Mouse (Mus musculus) stomach, postnatal 0 days (tissue): ENCODE measurements around the gene Actg1. TPM values are rescaled to one million over a fixed set of nuclear protein-coding genes. Genes with fewer than 3 reads are reported as not detected.

ENCODE experiments used
- ATAC-seq: fragments of 200-750 bp; cut with Nextera tagmentation; 2 replicates; pipeline ENCODE4 v1.8.0; 2017; ENCODE audit not compliant: low FRiP score, low TSS enrichment
- DNase-seq: peaks from one replicate; pipeline ENCODE4 v3.0.0-alpha.2; 2016; ENCODE audit warnings: low spot score
- H3K27ac ChIP-seq: fragments of 300-500 bp; sonication (generic); replicated peaks from 2 replicates; pipeline ENCODE4 v1.5.1; 2014; ENCODE audit warnings: mild to moderate bottlenecking, control low read depth
- H3K27me3 ChIP-seq: fragments of 300-500 bp; sonication (generic); 2 replicates; pipeline ENCODE4 v1.6.1; 2014; ENCODE audit warnings: low read length; ENCODE audit not compliant: control insufficient read depth, insufficient read depth
- H3K36me3 ChIP-seq: fragments of 300-500 bp; sonication (generic); 2 replicates; pipeline ENCODE4 v1.6.1; 2014; ENCODE audit warnings: low read length, mixed read lengths; ENCODE audit not compliant: control insufficient read depth, insufficient read depth
- H3K4me1 ChIP-seq: fragments of 300-500 bp; sonication (generic); replicated peaks from 2 replicates; pipeline ENCODE4 v1.6.1; 2014; ENCODE audit warnings: antibody characterized with exemption; ENCODE audit not compliant: control insufficient read depth, insufficient read depth
- H3K4me2 ChIP-seq: fragments of 300-500 bp; sonication (generic); replicated peaks from 2 replicates; pipeline ENCODE4 v1.6.1; 2014; ENCODE audit warnings: low read depth, mild to moderate bottlenecking, control low read depth, moderate library complexity
- H3K4me3 ChIP-seq: fragments of 300-500 bp; sonication (generic); 2 replicates; pipeline ENCODE4 v1.5.1; 2014; ENCODE audit warnings: low read depth, low read length, control low read depth
- H3K9ac ChIP-seq: fragments of 300-500 bp; sonication (generic); 2 replicates; pipeline ENCODE4 v1.6.1; 2014; ENCODE audit warnings: mild to moderate bottlenecking, low read length, control low read depth, mixed read lengths
- H3K9me3 ChIP-seq: fragments of 300-500 bp; sonication (generic); 2 replicates; pipeline ENCODE4 v1.6.1; 2016; ENCODE audit warnings: low read length; ENCODE audit not compliant: control insufficient read depth
- CTCF ChIP-seq: IDR thresholded peaks from 2 replicates; pipeline ENCODE4 v1.5.1; 2016; ENCODE audit warnings: antibody characterized with exemption, low read depth, mild to moderate bottlenecking, moderate library complexity
- EP300 ChIP-seq: optimal IDR thresholded peaks from 2 replicates; pipeline ENCODE3; 2016; ENCODE audit warnings: antibody characterized with exemption
- WGBS: fragments of 180-500 bp; shearing (Covaris S2); extraction: QIAGEN DNeasy Blood & Tissue Kit; methylation state at CpG from one replicate; pipeline ENCODE4 v1.1.7; 2014; 5-methylcytosine and 5-hydroxymethylcytosine counted together
- polyA plus RNA-seq: library from polyadenylated mRNA; unstranded; fragments of >200 nt; fragmentation: Nextera tagmentation; extraction: Ambion mirVana; gene quantifications from 2 replicates; pipeline ENCODE4 v1.2.1, GENCODE M21; 2015

The Actg1 gene
- polyA plus RNA-seq: 2,268 and 2,377 TPM in 2 replicates

DNA sequence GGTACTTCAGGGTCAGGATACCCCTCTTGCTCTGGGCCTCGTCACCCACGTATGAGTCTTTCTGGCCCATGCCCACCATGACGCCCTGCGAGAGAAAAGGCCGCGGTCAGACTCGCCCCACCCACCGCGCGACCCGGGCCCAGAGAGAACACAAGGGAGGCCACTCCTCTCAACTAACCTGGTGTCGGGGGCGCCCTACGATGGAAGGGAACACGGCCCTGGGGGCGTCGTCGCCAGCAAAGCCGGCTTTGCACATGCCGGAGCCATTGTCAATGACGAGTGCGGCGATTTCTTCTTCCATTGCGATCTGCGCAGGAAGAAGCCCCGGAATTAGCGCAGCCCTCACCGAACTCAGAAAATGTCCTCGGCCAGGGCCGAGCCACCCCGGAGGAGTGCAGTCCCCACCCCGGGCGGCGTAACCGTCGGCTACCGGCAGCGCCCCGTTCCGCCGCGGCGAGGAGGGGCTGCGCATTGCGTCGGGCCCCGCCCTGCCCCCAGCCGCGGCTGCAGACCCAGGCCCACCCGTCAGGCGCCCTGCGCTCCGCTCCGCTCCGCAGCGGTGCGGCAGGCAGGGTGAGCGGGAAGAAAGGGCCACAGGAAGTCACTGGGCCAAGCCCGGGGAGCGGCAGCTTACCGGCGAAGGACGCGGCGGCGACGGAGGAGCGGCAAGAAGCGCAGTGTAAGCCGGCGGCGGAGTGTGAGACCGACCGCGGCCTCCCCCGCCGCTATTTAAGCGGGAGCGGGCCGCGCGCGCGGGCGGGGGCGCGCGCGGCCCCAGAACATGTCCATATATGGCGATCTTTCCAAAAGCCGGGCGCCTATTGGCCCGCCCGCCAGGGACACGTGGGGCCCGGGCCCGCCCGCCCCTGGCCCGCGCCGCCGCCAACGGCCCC is at the start of gene Actg1:
TSS of gene Actg1 (minus strand) at position 752 of the 893 bp plus-strand sequence.
- H3K27me3 ChIP-seq: no peaks in the 10 kb centered on the region
- 4% methylated on average over 80 of the region's 103 CpGs for WGBS
- DNase-seq (peak; percentile 88), ATAC-seq (peak; percentile 51; the same call in 1 of the 2 replicates)
- peak within 1 kb of the TSS; percentile 100 for H3K9ac ChIP-seq
- H3K4me3 ChIP-seq: peak within 1 kb of the TSS; percentile 99
- peak within 1 kb of the TSS; percentile 100 for H3K27ac ChIP-seq
- H3K9me3 ChIP-seq: no peaks in the 10 kb centered on the region
- H3K4me1 ChIP-seq: peaks cover 4% of the 10 kb centered on the region
- H3K36me3 ChIP-seq: peaks cover 5% of the 10 kb centered on the region
- H3K4me2 ChIP-seq: peak within 1 kb of the TSS; percentile 84
- TF ChIP-seq CTCF (no peak), EP300 (no peak)

- 68% methylated on average over 2 of the region's 2 CpGs for WGBS
- DNase-seq (no peak), ATAC-seq (no peak)
- no peak overlapping the region for H3K9ac ChIP-seq
- no peaks in the 10 kb centered on the region for H3K9me3 ChIP-seq
- no peaks in the 10 kb centered on the region for H3K4me1 ChIP-seq
- peaks cover 11% of the 10 kb centered on the region; the same call in 1 of the 2 replicates for H3K36me3 ChIP-seq
- no peak overlapping the region for H3K4me3 ChIP-seq
- TF ChIP-seq CTCF (no peak), EP300 (no peak)
- H3K27ac ChIP-seq: no peak overlapping the region
- H3K27me3 ChIP-seq: no peaks in the 10 kb centered on the region
- H3K4me2 ChIP-seq: no peak overlapping the region
Measured at GRCm38 (mm10) chr11:120397602-120398001, 49.3 kb upstream of the Actg1 start.

DNA sequence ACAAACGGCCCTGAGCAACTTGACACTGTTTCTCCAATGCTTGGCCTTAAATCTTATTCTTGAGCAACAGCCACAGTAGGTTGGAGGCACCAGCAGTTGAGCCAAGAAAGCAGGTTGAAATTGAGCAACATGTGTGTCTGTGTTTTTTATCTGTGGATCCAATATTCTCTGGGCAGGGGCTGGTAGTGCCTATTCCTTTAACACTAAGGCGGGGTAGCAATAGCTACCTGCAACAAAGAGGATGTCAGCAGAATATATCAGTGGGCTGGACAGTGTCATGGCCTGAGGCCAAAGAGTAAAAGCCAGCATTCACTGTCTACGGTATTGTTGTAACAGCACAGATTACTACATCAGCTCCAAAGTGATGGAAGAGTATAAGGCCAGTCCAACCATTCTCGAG is 47.3 kb upstream of the Actg1 start:
- WGBS: 64% methylated on average over 4 of the region's 4 CpGs
- ATAC-seq (no peak), DNase-seq (no peak)
- TF ChIP-seq CTCF (no peak), EP300 (no peak)
- Histone ChIP-seq H3K9ac (no peak overlapping the region), H3K4me3 (no peak overlapping the region), H3K9me3 (no peaks in the 10 kb centered on the region), H3K27ac (no peak overlapping the region), H3K4me2 (no peak overlapping the region), H3K27me3 (no peaks in the 10 kb centered on the region), H3K36me3 (peaks cover 10% of the 10 kb centered on the region; the same call in 1 of the 2 replicates), H3K4me1 (no peaks in the 10 kb centered on the region)

DNA sequence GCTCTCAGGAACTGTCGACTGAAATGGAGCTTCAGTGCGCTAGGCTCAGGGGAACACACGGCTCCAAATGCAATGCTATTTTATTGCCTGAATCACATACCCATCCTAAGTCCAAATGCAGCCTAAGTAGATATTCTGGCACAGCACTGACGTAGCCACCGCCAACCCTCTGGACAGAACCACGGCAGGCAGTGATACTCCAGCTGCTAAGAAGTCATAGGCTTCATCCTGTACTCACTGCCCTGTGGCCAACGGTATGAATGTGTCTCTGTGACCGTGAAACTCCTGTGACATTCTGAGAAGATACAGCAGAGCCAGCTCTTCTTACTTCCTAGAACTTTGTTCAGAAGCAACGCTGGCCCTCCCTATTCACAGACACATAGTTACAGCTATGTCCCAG is 40.2 kb upstream of the Actg1 start:
- Histone ChIP-seq H3K9me3 (no peaks in the 10 kb centered on the region), H3K36me3 (peaks cover 25% of the 10 kb centered on the region), H3K4me3 (no peak overlapping the region), H3K4me1 (no peaks in the 10 kb centered on the region), H3K9ac (no peak overlapping the region), H3K27ac (no peak overlapping the region), H3K4me2 (no peak overlapping the region), H3K27me3 (no peaks in the 10 kb centered on the region)
- TF ChIP-seq CTCF: no peak
- no peak for TF ChIP-seq EP300
- WGBS: 91% methylated on average over 9 of the region's 9 CpGs
- ATAC-seq (no peak), DNase-seq (no peak)

DNA sequence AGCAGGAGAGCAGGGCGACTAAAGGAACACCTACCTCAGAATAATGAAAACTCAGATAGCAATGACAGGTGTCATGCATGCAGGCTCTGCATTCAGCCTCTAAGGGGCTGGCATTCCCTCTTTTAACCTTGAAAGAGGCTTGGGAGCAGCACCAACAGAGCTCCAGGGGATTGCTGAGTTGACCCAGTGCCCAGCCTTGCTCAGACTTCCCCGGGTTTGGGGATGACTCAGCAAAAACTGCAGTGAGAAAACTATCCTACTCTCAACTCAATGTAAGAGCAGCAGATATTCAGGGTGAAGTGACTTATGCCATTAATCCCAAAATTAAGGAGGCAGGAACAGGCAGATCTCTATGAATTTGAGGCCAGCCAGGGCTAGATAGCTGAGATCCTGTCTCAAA is 38.8 kb upstream of the Actg1 start:
- no peak overlapping the region for H3K27ac ChIP-seq
- WGBS: 54% methylated on average over 2 of the region's 2 CpGs
- H3K36me3 ChIP-seq: peaks cover 31% of the 10 kb centered on the region
- H3K4me3 ChIP-seq: no peak overlapping the region
- ATAC-seq: no peak
- H3K27me3 ChIP-seq: no peaks in the 10 kb centered on the region
- H3K4me2 ChIP-seq: no peak overlapping the region
- H3K4me1 ChIP-seq: no peaks in the 10 kb centered on the region
- no peak overlapping the region for H3K9ac ChIP-seq
- H3K9me3 ChIP-seq: no peaks in the 10 kb centered on the region
- no peak for TF ChIP-seq CTCF
- no peak for TF ChIP-seq EP300
- DNase-seq: no peak

DNA sequence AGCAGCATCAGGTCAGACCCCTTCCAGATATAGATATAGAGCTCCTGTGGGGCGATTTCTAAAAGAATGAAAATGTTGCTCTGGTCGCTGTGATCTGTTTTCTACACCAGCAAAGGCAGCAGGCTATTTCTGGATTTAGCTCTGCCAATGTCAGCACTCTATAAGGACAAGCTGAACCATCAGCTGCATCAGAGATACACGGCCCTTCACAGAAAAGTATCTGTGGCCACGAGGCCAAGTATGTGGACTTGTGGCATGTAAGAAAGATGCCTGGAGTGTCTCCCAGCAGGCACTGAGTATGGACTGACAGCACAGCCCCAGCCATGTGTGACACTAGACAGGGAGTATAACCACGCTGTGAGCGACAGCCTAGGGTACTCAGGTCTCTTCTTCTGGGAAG is 38.3 kb upstream of the Actg1 start:
- Histone ChIP-seq H3K27me3 (no peaks in the 10 kb centered on the region), H3K4me3 (no peak overlapping the region), H3K4me1 (no peaks in the 10 kb centered on the region), H3K9me3 (no peaks in the 10 kb centered on the region), H3K9ac (no peak overlapping the region), H3K27ac (no peak overlapping the region), H3K36me3 (peaks cover 36% of the 10 kb centered on the region), H3K4me2 (no peak overlapping the region)
- no peak for ATAC-seq
- WGBS: 92% methylated on average over 6 of the region's 6 CpGs
- TF ChIP-seq CTCF (no peak), EP300 (no peak)
- DNase-seq: no peak
